Mouse (Mus musculus): ENCODE data around the gene 9330182O14Rik.

DNA sequence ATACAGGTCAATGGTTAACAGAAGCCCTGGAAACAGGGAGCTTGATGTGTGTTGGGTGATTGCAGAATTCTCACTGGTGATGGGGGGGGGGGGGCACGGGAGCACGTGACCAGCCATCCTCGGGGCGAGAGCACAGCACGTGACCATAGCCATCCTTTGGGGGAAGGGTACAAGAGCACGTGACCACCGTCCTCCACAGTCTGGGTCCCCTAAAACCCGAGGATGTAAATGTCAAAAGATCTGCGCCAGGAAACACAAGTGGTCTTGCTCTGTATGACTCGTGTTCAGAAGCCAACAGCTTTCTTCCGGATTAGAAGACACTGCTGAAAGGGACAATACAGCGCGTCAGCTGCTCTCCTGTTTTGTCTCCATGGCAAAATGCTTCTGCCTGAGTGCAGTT, 35.5 kb downstream of the 9330182O14Rik start:
- no peak for TF ChIP-seq POLR2A (IDR thresholded peaks at IDR 0.05; ENCODE audit: control insufficient read depth, extremely low read depth, insufficient read depth, low read length, poor library complexity)
- no peak for TF ChIP-seq CTCF (IDR thresholded peaks at IDR 0.05; ENCODE audit: borderline replicate concordance, control insufficient read depth, extremely low read depth, insufficient read depth, low read length, poor library complexity)
